Mouse (Mus musculus): ENCODE measurements around the gene Cenpt. TPM values are rescaled to one million over a fixed set of nuclear protein-coding genes. Genes with fewer than 3 reads are reported as not detected.

Gene Cenpt
- 9.9 and 12.2 TPM in 2 replicates for polyA plus RNA-seq (2015; fragmentation: Nextera tagmentation; extraction: Ambion mirVana)

GRCm38 (mm10) chr8:105853178-105853577 lies at the start of gene Cenpt:
Gene Cenpt, minus strand, starts transcription at chr8:105853278.

DNA sequence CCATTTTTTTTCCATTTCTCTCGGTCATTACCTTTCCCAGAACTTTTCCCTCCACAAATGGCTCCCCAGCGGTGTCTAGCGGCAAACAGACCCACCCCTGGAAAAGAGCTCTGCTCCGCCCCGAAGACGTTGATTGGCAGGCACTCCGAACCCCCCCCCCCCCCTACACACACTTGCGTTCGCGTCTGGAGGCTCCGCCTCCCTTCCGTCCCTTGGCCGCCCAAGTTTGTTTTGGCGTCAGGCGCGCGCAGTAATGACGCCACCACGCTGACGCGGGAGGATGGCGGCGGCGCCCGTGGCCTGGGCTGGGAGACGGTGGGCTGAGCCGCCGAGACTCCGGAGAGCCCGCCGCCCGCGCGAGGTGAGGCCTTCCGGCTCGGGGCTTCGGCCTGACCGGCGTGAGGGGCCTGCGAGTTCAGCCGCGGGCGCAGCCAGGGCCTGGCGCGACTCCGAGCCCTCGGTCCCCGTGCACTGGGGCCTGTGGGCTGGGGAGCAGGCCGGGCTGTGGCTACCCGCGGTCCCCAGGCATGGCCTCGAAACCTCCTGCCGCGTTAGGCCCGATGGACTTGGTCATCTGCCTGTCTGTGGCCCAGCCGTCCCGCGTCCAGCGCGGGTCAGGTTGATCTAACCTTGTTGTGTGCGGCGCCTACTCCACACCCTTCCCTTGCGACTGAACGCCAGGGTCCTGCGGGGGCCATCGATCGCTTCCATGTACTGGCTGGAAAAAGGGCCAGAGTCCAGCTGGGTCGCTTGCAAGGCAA lies 47.3 kb upstream of the Cenpt start, which contains the start of gene Pskh1:
Gene Pskh1 (plus strand): TSS at position 262 of the 761 bp plus-strand sequence.

DNA sequence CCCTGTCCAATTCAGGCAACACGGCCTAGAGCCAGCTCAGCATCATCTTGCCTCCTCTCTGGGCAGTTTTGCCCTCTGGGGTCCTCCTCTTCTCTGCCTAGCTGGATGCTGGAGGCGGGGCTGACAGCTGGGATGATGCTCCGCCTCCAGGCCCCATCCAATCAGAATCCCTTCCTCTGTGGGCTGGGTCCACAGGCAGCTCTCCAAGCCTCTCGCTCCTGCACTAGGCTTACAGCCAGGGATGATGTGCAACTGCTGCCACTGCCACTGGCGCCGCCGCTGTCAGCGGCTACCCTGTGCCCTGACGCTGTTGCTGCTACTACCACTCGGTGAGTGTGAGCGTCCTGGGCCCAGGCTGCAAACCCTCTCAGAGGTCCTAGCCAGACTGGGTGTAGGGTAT lies 40.3 kb upstream of the Cenpt start, which contains the start of gene Nrn1l:
Gene Nrn1l (plus strand): TSS at position 229 of the 400 bp plus-strand sequence.

GRCm38 (mm10) chr8:105880754-105881520 lies 27.9 kb upstream of the Cenpt start, which contains the start of gene Edc4:
Gene Edc4, plus strand, starts transcription at chr8:105880881.

DNA sequence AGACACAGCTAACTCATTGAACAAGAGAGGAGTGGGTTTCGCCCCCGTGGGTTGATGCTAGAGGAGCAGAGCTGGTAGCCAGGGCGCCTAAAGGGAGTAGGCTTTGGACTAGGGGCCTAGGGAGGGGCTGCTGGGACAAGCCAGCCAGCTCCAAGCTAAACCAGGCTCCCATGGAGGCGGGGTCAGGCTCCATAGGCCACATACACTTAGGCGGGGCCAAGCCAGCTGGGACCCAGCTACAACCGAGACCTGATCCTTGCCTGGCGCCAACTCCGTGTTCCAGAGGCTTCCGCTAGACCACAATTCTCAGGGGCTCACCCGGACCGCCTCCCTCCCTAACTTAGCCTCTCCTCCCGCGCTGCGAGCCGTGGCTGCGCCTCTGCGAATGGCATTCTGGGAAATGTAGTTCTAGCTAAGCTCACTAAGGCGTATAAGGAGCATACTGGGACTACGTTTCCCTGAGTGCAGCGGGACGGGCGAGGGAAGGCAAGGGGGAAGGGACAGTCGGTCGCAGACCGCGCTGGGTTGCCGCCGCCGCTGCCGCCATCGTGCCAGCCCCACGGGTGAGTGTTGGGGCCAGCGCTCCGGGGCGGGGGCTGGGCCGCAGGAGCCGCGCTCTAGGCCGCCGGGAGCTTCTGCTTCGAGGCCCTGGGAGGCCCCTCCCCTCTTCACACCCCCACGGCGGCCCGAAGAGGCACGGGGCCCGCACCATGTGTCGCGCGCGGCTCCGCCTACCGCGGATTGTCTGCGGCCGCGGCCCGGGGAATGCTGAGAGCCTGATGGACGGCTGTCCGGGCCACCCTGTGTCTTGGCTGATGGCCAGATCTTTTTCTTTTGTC lies 7.3 kb upstream of the Cenpt start, which contains the start of gene Nutf2:
Gene Nutf2 (plus strand): TSS at position 438 of the 839 bp plus-strand sequence.

DNA sequence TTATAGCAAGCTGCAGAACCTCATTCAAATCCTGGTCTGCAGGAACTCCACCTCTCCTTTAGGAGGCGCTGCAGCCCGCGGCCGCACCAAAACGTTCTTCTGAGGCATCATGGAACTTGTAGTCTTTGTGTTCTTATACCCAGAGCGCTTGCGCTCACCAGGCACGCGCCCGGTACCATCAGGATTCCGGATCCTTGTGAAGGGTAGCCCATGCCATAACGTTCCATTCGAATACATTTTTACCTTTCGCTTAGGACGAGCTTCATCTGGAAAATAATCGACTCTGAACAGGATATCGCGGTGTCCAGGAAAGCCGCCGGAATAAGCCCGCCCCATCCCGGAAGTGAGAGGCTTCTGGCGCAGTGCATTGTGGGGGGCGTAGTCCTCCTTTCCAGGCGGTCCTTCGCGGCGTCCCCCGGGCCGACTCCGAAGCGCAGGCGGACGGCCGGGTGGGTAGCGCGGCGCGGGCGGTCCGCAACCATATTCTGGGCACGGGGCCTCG lies 1.7 kb upstream of the Cenpt start, which contains the start of gene Thap11:
Gene Thap11 (plus strand): TSS at position 418 of the 502 bp plus-strand sequence.

DNA sequence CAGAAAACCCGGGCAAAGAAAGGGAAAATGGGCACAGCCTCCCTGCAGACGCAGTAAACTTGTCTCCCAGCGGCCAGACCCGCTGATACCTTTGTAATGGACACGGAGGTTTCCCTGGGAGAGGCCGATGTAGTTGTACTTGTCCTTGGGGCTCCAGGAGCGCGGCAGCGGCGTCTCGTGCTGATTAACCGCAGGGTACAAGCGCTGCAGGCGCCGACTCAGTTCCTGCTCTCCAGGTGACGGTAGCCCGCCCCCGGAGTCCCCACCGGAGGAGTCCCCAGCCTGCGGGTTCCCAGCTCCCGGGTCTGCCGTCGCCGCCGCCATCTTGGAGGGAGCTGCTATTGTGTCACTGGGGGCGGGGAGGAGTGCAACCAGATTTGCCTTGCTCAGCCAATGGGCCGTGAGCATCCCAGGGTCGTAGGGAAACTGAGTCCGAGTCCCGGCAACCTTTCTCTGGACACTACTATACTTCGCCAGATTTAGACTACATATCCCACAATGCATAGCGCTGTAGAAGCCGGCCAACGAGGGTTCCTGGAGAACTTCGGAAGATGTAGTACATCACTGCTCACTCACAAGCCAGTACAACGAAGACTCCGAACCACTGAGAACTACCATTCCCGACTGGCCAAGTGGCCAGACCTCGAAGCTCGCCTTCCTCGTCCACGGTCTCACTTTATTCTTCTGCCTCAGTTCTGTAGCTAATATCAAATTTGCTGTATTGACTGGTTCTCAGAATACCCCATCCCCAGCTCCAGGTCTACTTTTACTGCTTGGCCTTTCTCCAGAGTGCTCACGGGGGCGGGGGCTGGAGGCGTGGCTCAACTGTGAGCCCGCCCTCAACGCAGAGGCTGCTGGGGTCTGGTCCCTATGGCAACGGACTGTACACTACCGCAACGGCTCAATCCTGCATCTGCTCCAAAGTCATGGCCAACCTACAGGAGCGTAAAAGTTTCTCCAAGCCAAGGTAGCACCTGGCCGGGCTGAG lies 25.9 kb downstream of the Cenpt start, which contains the start of the genes Ranbp10 and Tsnaxip1:
Gene Ranbp10 (minus strand): TSS at position 490 of the 988 bp plus-strand sequence.
Gene Tsnaxip1 (plus strand): TSS at position 871 of the 988 bp plus-strand sequence.

Other genes starting within 250 kb of the Cenpt start
- 15.6 and 18.2 TPM in 2 replicates for gene Ripor1, start 248.0 kb downstream of the Cenpt start, polyA plus RNA-seq (2015; fragmentation: Nextera tagmentation; extraction: Ambion mirVana)
- gene Ctcf, start 216.7 kb downstream of the Cenpt start, polyA plus RNA-seq (2015; fragmentation: Nextera tagmentation; extraction: Ambion mirVana), result 40.0 and 44.9 TPM in 2 replicates
- gene Agrp, start 215.9 kb downstream of the Cenpt start, polyA plus RNA-seq (2015; fragmentation: Nextera tagmentation; extraction: Ambion mirVana), result 0.27 and 0.62 TPM in 2 replicates
- 0.04 and 0.10 TPM in 2 replicates for gene Carmil2, start 167.0 kb downstream of the Cenpt start, polyA plus RNA-seq (2015; fragmentation: Nextera tagmentation; extraction: Ambion mirVana)
- gene Acd, start 152.2 kb downstream of the Cenpt start, polyA plus RNA-seq (2015; fragmentation: Nextera tagmentation; extraction: Ambion mirVana), result 24.6 and 25.1 TPM in 2 replicates
- gene Pard6a, start 152.1 kb downstream of the Cenpt start, polyA plus RNA-seq (2015; fragmentation: Nextera tagmentation; extraction: Ambion mirVana), result 11.9 and 12.2 TPM in 2 replicates
- not detected in 2 replicates for gene 4933405L10Rik, start 145.6 kb downstream of the Cenpt start, polyA plus RNA-seq (2015; fragmentation: Nextera tagmentation; extraction: Ambion mirVana)
- gene Enkd1, start 145.1 kb downstream of the Cenpt start, polyA plus RNA-seq (2015; fragmentation: Nextera tagmentation; extraction: Ambion mirVana), result 3.2 and 3.8 TPM in 2 replicates
- gene Gfod2, start 94.6 kb downstream of the Cenpt start, polyA plus RNA-seq (2015; fragmentation: Nextera tagmentation; extraction: Ambion mirVana), result 5.0 and 7.8 TPM in 2 replicates
- gene Ranbp10, start 25.9 kb downstream of the Cenpt start, polyA plus RNA-seq (2015; fragmentation: Nextera tagmentation; extraction: Ambion mirVana), result 9.3 and 9.6 TPM in 2 replicates
- gene Tsnaxip1, start 25.5 kb downstream of the Cenpt start, polyA plus RNA-seq (2015; fragmentation: Nextera tagmentation; extraction: Ambion mirVana), result 0.17 and 0.28 TPM in 2 replicates
- 52.0 and 52.7 TPM in 2 replicates for gene Thap11, start 1.9 kb upstream of the Cenpt start, polyA plus RNA-seq (2015; fragmentation: Nextera tagmentation; extraction: Ambion mirVana)
- 158 and 164 TPM in 2 replicates for gene Nutf2, start 7.3 kb upstream of the Cenpt start, polyA plus RNA-seq (2015; fragmentation: Nextera tagmentation; extraction: Ambion mirVana)
- 20.2 and 22.6 TPM in 2 replicates for gene Edc4, start 27.6 kb upstream of the Cenpt start, polyA plus RNA-seq (2015; fragmentation: Nextera tagmentation; extraction: Ambion mirVana)
- 1.2 and 1.7 TPM in 2 replicates for gene Nrn1l, start 40.3 kb upstream of the Cenpt start, polyA plus RNA-seq (2015; fragmentation: Nextera tagmentation; extraction: Ambion mirVana)
- gene Pskh1, start 47.2 kb upstream of the Cenpt start, polyA plus RNA-seq (2015; fragmentation: Nextera tagmentation; extraction: Ambion mirVana), result 16.8 and 17.0 TPM in 2 replicates
- 0.32 TPM in 1 of 2 replicates, not detected in the other for gene Ctrl, start 80.6 kb upstream of the Cenpt start, polyA plus RNA-seq (2015; fragmentation: Nextera tagmentation; extraction: Ambion mirVana)
- gene Psmb10, start 85.2 kb upstream of the Cenpt start, polyA plus RNA-seq (2015; fragmentation: Nextera tagmentation; extraction: Ambion mirVana), result 36.6 and 38.1 TPM in 2 replicates
- 0.49 and 0.66 TPM in 2 replicates for gene Lcat, start 90.1 kb upstream of the Cenpt start, polyA plus RNA-seq (2015; fragmentation: Nextera tagmentation; extraction: Ambion mirVana)
- gene Slc12a4, start 112.8 kb upstream of the Cenpt start, polyA plus RNA-seq (2015; fragmentation: Nextera tagmentation; extraction: Ambion mirVana), result 15.2 and 16.0 TPM in 2 replicates
- not detected in 2 replicates for gene Dpep3, start 126.2 kb upstream of the Cenpt start, polyA plus RNA-seq (2015; fragmentation: Nextera tagmentation; extraction: Ambion mirVana)
- 15.0 and 15.5 TPM in 2 replicates for gene Dus2, start 138.1 kb upstream of the Cenpt start, polyA plus RNA-seq (2015; fragmentation: Nextera tagmentation; extraction: Ambion mirVana)
- not detected in 2 replicates for gene Dpep2nb, start 152.7 kb upstream of the Cenpt start, polyA plus RNA-seq (2015; fragmentation: Nextera tagmentation; extraction: Ambion mirVana)
- gene Ddx28, start 158.6 kb upstream of the Cenpt start, polyA plus RNA-seq (2015; fragmentation: Nextera tagmentation; extraction: Ambion mirVana), result 11.5 and 14.0 TPM in 2 replicates
- 2.9 and 3.2 TPM in 2 replicates for gene Nfatc3, start 205.6 kb upstream of the Cenpt start, polyA plus RNA-seq (2015; fragmentation: Nextera tagmentation; extraction: Ambion mirVana)

All from skeletal muscle tissue, postnatal 0 days (tissue).